Mouse (Mus musculus) olfactory bulb, adult 2 months (tissue): ENCODE measurements around the gene Neurl3. TPM values are rescaled to one million over a fixed set of nuclear protein-coding genes. Genes with fewer than 3 reads are reported as not detected.

Source experiments
- H3K27ac ChIP-seq: fragments of 200-500 bp; 2 replicates; pipeline ENCODE4 v1.5.1; 2012; ENCODE audit warnings: low read depth, low read length; ENCODE audit not compliant: insufficient read depth
- H3K4me1 ChIP-seq: fragments of 200-500 bp; 2 replicates; pipeline ENCODE4 v1.6.1; 2012; ENCODE audit warnings: low read length; ENCODE audit not compliant: control insufficient read depth, insufficient read depth
- H3K4me3 ChIP-seq: fragments of 200-500 bp; 2 replicates; pipeline ENCODE4 v1.5.1; 2012; ENCODE audit warnings: mild to moderate bottlenecking, low read depth, low read length, moderate library complexity; ENCODE audit not compliant: insufficient read depth
- CTCF ChIP-seq: fragments of 200-500 bp; IDR thresholded peaks from 2 replicates; pipeline ENCODE4 v1.5.1; 2012; ENCODE audit warnings: low read depth, mild to moderate bottlenecking, low read length, moderate library complexity; ENCODE audit not compliant: insufficient read depth
- POLR2A ChIP-seq: fragments of 200-500 bp; IDR thresholded peaks from 2 replicates; pipeline ENCODE4 v1.6.1; 2012; ENCODE audit warnings: mild to moderate bottlenecking, low read depth, low read length, moderate library complexity; ENCODE audit not compliant: insufficient read depth
- WGBS: fragments of 180-500 bp; shearing (Covaris S2); methylation state at CpG from one replicate; pipeline ENCODE4 v1.1.7; 2018; 5-methylcytosine and 5-hydroxymethylcytosine counted together
- polyA plus RNA-seq: library from polyadenylated mRNA; stranded (reverse); fragments of >200 nt; gene quantifications from 2 replicates; pipeline ENCODE4 v1.2.4, GENCODE M21; 2012; ENCODE audit warnings: low replicate concordance; ENCODE audit not compliant: missing spikeins, insufficient read depth, insufficient read length

Neurl3 gene
- polyA plus RNA-seq, 1 experiment, result not detected

DNA sequence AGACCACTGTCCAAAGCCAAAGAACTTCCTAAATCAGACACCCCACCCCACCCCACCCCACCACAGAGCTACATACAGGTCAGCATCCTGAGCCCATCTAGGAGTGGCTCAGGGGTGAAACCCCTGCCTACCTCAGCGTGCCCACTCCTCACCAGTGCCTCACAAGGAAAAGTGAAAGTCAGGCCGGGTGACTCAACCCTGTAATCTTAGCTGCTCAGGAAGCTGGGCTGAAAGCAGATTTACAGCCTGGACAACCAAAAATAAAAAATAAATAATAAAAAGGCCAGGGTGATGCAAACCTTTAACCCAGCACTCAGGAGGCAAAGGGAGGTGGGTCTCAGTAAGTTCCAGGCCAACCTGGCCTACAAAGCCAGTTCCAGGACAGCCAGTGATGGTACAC lies 38.6 kb downstream of the Neurl3 start:
- Histone ChIP-seq H3K27ac (no peak overlapping the region), H3K4me1 (peaks cover 11% of the 10 kb centered on the region), H3K4me3 (no peak overlapping the region)
- 81% methylated on average over 2 of the region's 2 CpGs for WGBS
- TF ChIP-seq CTCF (no peak), POLR2A (no peak)

DNA sequence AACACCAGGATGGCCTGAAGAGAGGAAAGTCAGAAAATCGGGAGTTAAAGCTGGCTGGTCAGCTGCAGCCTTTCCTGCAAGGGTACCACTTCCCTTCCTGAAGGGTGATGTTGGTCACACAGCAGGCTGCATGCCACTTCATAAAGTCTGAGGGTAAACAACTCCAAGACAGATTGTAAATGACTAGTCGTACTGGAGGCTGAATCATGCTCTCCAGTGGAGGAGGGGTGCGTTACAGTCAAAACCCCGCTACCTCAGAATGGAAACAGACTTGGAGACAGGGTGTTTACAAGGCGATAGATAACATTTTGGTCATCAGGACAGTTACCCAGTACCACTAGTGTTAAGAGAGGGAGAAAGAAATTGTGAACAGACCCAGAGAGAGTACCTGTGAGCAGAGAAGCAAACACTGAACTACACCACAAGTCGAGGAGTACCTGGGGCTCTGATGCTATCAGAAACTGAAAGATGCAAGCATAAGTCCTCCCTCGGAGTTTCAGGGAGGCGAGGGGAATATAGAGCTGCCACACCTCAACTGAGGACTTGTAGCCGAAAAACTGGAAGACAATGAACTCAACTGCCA lies 39.3 kb downstream of the Neurl3 start:
- 65% methylated on average over 9 of the region's 9 CpGs for WGBS
- H3K4me1 ChIP-seq, result peaks cover 9% of the 10 kb centered on the region
- H3K4me3 ChIP-seq, result no peak overlapping the region
- TF ChIP-seq POLR2A (no peak), CTCF (no peak)
- H3K27ac ChIP-seq, result no peak overlapping the region

GRCm38 (mm10) chr1:36233218-36233617 lies 41.3 kb downstream of the Neurl3 start:
- H3K4me3 ChIP-seq, result no peak overlapping the region
- WGBS, result 91% methylated on average over 6 of the region's 6 CpGs
- TF ChIP-seq CTCF (no peak), POLR2A (no peak)
- no peak overlapping the region for H3K27ac ChIP-seq
- peaks cover 7% of the 10 kb centered on the region; the same call in 1 of the 2 replicates for H3K4me1 ChIP-seq

GRCm38 (mm10) chr1:36230919-36231705 lies 43.4 kb downstream of the Neurl3 start:
- H3K4me1 ChIP-seq, result peaks cover 7% of the 10 kb centered on the region; the same call in 1 of the 2 replicates
- H3K27ac ChIP-seq, result no peak overlapping the region
- no peak for TF ChIP-seq CTCF
- TF ChIP-seq POLR2A, result no peak
- 83% methylated on average over 7 of the region's 7 CpGs for WGBS
- H3K4me3 ChIP-seq, result no peak overlapping the region

DNA sequence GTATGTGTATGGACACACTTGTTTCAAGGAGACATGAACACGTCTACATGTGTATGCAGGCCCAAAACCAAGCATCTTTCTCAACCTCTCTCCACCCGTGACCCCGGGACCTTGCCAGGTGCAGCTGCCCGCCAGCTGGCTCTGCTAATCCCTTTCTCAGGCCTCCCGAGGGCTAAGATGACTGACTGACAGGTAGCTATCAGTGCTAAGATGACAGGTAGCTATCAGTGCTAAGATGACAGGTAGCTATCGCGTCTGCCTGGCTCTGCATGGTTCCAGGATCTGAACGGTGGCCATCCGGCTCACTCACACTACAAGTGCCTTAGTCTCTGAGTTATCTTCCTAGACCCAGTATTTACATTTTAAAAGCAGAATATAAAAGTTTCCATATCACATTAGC lies 46.0 kb downstream of the Neurl3 start:
- H3K4me3 ChIP-seq, result no peak overlapping the region
- H3K27ac ChIP-seq, result no peak overlapping the region
- TF ChIP-seq POLR2A (no peak), CTCF (no peak)
- WGBS, result 83% methylated on average over 9 of the region's 9 CpGs
- H3K4me1 ChIP-seq, result no peaks in the 10 kb centered on the region

DNA sequence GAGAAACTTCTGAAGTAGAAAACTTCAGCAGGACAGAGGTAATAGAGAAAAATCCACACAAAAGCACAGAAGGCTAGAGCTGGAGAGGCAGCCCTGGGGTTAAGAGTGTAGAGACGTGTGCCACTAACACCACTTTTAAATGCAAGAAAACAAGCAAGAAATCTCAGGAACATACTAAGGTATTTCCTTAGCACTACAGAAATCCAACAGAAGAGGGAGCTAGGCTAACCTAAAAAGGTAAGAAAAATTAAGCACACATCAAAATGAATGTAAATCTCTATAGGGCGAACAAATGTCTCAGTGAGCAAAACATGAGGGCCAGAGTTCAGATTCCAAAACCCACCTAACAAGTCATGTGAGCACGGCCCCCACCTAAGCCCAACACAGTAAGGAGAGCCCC lies 49.8 kb downstream of the Neurl3 start:
- no peak for TF ChIP-seq CTCF
- no peak for TF ChIP-seq POLR2A
- no peaks in the 10 kb centered on the region for H3K4me1 ChIP-seq
- WGBS, result 80% methylated on average over 3 of the region's 3 CpGs
- no peak overlapping the region for H3K4me3 ChIP-seq
- no peak overlapping the region for H3K27ac ChIP-seq

Other genes with a start within 250 kb of the Neurl3 start
- gene Hs6st1, start 206.3 kb downstream of the Neurl3 start, polyA plus RNA-seq, result not detected in 2 replicates
- 379 TPM in 1 of 2 replicates, not detected in the other for gene Uggt1, start 30.0 kb downstream of the Neurl3 start, polyA plus RNA-seq
- gene Arid5a, start 33.1 kb upstream of the Neurl3 start, polyA plus RNA-seq, result not detected in 2 replicates
- 336 TPM in 1 of 2 replicates, not detected in the other for gene Kansl3, start 94.5 kb upstream of the Neurl3 start, polyA plus RNA-seq
- gene Fer1l5, start 97.6 kb upstream of the Neurl3 start, polyA plus RNA-seq, result not detected in 2 replicates
- gene Lman2l, start 170.6 kb upstream of the Neurl3 start, polyA plus RNA-seq, result not detected in 2 replicates
- gene Cnnm4, start 196.9 kb upstream of the Neurl3 start, polyA plus RNA-seq, result not detected in 2 replicates
- not detected in 2 replicates for gene Cnnm3, start 237.2 kb upstream of the Neurl3 start, polyA plus RNA-seq